Mouse (Mus musculus) heart, postnatal 36 days (tissue): ENCODE results near the gene Sars. TPM values are rescaled to one million over a fixed set of nuclear protein-coding genes. Genes with fewer than 3 reads are reported as not detected.

Source experiments
- DNase-seq, 2 experiments: peaks; one replicate each; pipeline ENCODE4 v3.0.0; 2021 to 2022
- intact Hi-C: fragments of 180-260 bp; cut with DNase I; formaldehyde crosslinking; loops from one replicate; pipeline ENCODE4 v1.15.1; 2025
- total RNA-seq, 2 experiments: library from RNA; stranded (reverse); gene quantifications; 2 replicates each; pipeline ENCODE4 v1.2.3; 2021

Gene Sars
- total RNA-seq, 2 experiments from 2014 or later: 82.6 to 83.9 TPM

DNA sequence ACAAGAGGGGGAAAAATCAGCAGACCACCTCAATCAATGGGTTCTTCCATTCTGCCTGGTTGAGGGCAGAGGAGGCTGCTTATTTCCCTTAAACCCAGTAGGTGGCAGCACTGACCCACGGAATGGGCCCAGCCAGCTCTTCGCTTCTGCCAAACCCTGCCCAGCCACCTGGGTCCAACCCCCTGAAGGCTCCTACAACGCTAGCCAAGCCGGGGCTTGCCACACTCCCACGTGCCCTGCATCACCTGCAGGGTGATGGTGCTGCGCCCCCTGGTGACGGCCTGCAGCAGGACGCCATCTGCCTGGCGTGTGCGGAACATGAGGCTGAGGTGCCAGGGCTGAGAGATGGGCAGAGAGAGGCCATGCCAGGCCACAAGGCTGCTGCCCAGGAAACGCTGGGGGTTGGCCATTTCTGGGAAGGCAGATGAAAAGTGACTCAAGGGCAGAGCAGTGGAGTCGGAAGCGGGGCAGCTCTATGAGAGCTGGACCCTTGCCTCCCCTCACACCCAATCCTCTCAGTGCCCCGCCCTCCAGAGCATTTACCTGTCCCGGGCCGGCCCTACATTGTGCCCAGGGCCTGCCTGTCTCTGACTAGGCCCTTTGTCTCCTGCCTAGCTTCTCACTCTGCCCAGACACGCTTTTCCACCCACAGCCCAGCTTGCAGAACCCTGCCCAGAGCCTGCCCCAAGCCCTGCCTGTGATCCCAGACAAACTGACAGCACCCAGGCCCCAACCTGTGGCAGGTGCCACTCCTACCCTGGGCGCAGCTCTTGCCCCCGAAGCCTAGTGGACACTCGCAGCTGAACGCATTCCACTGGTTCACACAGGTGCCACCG is 43.1 kb downstream of the Sars start:
- DNase-seq: peak; percentile 79
- intact Hi-C loops: loop anchor here (1.0 to 5.0 kb wide), 2 partner anchors 161 to 370 kb away; no protein-coding TSS in a partner anchor

GRCm38 (mm10) chr3:108400442-108400841 is 44.6 kb downstream of the Sars start:
- intact Hi-C loops: loop anchor here (5.0 kb wide), 1 partner anchor 372 kb away; no protein-coding TSS in a partner anchor
- DNase-seq: no peak

DNA sequence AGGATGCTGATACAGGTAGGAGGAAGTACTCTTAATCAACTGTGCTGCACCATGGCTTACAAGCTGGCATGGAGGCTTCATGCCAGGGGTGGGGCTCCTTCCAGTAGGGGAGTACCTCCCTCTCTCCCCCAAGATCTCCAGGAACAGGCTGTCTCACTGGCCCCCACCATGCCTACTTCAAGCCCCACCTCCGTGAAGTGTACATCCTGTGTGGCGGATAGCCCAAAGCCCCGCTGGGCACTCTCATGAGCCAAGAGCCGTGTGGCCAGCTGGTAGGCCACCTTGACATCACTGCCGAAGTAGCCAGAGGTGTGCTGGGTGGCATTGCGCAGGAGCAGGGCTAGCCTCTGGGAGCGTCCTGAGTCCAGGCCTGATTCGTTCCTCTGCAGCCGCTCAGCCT is 46.7 kb downstream of the Sars start:
- intact Hi-C loops: no loop called here
- no peak for DNase-seq

DNA sequence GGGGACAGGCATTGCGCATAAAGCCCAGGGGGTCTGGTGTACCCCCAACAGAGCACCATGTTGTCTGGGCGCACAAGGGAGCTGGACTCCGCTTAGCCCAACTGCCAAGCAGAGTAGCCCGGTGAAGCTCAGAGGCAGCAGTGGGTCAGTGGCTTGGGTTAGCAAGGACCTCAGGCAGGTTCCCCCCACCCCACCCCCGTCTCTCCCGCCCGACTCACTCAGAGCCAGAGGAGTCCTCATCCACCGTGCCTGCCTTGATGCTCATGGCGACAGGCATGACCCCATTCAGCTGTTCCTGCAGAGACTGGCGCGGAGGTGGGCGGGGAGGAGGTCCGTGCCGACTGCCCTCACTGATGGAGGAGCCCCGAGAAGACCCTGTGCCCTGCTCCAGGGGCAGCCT is 52.2 kb downstream of the Sars start:
- intact Hi-C loops: no loop called here
- DNase-seq: no peak

DNA sequence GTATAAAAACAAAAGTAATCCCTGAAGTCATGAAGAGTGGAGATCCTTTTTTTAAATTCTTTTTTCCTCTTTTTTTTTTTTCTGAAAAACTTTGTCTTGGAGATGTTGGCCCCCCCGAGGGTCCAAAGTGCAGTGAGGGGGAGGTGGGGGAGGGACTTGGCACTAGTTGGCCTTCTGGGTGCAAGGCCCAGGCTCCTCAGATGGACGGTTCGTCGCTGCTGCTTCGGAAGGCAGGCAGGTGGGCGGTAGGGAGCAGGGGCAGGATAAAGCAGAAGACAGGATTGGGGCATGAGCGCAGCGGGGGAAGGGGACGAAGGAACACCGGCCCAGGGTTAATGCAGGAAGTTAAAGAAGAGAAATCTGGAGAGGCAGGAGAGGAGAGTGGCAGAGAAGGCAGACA is 52.7 kb downstream of the Sars start:
- intact Hi-C loops: no loop called here
- DNase-seq: no peak

DNA sequence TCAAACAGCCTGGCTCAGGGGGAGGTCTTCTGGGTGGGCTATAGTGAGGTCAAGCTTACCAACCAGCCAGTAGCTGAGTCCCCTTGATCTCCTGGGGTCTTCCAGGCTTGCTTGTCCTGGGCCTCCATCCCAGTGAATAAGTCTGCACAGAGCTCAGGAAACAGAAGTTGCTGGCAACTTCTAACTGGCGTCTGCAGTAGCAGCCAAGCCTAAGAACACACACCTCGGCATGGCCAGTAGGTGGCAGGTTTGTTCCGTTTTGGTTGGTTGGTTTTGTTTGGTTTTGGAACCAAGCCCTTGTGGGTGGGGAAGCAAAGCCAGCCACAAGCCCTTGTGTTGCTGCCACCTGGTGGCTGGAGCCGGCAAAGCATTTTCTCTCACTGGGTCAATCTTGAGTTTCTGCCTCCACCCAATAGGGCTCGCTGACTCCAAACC is 55.9 kb downstream of the Sars start:
- DNase-seq: peak; percentile 96 to 98
- intact Hi-C loops: loop anchor here (1.0 to 2.0 kb wide), 2 partner anchors 107 to 224 kb away; no protein-coding TSS in a partner anchor

DNA sequence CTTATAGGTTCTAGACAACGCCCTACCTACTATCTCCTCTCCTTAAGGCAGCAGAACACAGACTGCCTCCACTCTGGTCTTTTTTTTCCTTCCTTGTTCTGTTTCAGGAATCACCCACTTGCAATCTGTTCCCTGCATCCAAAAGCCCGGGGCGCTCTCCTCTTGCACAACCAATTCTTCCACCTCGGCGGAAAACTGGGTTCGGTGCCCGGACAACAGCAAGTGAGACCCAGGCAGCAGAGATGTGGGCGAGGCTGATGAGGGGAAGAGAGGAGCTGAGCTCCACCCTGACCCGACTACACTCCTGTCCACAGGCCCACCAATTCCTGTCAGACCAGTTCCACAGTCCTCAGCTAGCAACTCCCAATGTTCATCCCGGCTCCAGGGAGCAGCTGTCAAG is 58.8 kb downstream of the Sars start:
- no peak for DNase-seq
- intact Hi-C loops: no loop called here

GRCm38 (mm10) chr3:108384425-108384824 is 60.6 kb downstream of the Sars start:
- no peak for DNase-seq
- intact Hi-C loops: no loop called here

DNA sequence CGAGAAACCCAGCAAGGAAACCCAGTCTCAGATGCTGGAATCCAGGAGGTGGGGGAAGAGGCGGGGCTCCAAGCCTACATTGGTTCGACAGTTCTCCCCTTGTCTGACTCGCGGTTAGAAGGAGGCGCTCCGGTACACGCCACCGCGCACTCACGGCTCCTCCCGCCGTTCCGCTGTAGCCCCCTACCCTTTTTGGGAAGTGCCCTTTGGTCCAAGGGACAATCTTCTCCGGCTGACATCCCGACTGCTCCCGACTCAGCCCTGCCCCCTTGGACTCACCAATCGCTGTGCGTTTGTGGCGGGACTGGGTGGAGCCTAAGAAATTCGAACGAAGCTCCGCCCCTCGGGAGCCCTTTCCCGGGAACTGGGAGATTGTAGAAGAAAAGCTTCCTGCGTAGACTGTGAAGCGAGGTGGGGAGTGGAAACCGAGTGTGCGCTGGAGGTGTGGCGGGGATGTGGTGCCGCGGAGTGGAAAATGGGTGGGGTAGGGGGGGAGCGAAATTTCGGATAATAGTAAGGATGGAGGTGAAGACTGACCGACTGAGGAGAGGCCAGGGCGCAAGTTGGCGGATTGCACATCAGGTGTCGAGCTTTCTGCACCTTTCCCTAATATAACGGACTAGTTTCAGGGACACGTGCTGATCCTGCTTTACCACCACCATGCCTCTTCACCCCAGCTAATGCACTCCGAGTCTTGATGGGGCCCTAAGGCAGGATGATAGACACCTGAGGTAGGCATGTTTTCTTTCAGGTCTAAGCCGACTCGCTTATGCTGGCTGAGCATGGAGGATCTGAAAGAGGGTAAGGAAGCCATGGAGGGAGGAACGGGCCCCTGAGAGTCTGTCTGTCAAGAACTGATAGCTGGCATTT is 61.3 kb downstream of the Sars start, which contains the start of gene Psrc1:
Gene Psrc1, plus strand, starts transcription at position 355 of the 870 bp plus-strand sequence.
- intact Hi-C loops: no loop called here
- peak; percentile 89 to 90 for DNase-seq

DNA sequence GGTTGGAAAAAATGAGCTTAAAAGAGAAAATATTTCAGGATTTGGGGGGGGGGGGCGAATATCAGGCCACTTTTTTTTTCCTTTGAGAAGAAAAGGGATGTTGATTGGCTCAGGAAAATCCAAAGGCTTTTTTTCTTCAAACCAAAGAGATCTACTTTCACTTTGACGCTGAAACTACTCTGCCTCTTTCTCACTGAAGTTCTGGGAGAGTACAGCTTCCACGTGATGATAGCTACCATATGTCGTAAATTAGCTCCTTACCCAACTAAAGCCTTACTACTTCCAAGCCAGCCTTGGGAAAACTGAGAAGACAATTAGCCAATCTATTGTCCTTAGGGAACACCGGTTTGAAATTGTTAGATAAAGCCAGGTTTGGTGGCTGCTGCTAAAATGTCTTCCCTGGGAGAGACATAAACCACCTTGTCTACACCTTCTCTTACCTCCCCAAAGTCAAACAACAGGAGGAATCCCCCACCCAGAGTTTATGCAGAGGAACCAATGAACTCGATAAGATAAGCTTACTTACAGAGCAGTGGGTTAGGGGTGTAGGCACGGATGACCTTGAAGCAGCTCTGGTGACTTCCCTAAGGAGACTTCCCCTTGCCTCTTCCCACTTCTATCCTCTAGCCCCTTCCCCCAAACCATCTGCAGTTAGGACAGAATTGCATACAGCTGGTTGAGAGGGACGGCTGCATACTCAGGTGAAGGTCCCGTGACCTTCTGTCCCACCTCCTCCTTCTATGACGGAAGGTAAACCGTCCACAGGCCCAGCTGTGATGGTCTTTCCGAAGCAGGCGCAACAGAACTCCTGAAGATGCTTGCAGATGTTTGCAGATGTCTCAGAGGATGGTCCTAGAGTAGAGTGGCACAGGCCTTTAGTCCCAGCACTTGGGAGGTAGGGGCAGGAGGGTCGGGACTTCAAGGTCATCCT is 62.8 kb downstream of the Sars start:
- intact Hi-C loops: no loop called here
- DNase-seq: peak in 1 of 2 experiments; percentile 17

DNA sequence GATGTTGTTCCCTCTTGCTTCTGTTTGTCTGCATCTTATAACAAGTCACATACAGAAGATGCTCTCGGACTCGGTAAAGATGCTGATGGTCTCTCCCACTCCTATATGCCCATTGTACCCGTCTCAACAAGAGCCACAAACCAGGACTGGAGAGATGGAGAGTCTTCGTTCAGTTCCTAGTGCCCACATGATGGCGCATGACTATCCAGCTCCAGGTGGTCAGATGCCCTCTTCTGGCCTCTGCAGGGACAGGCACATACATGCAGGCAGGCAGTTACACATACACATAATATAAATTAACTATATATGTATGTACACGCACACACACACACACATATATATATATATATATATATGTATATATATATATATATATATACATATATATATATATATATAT is 64.3 kb downstream of the Sars start:
- intact Hi-C loops: no loop called here
- DNase-seq: no peak

- no peak for DNase-seq
- intact Hi-C loops: no loop called here
Measured at GRCm38 (mm10) chr3:108378875-108379663, 65.9 kb downstream of the Sars start.

Other genes with a start within 250 kb of the Sars start
- 1 to 10 TPM; 5.3 to 5.5 TPM for gene Cyb561d1, start 244.0 kb downstream of the Sars start, total RNA-seq
- gene Atxn7l2, start 234.3 kb downstream of the Sars start, total RNA-seq: 1 to 10 TPM; 2.6 to 3.2 TPM
- gene Sypl2, start 218.6 kb downstream of the Sars start, total RNA-seq: under 1 TPM; 0.70 to 0.80 TPM
- gene Psma5, start 188.3 kb downstream of the Sars start, total RNA-seq: 10 to 100 TPM; 54.3 to 55.2 TPM
- 10 to 100 TPM; 18.7 to 20.3 TPM for gene Sort1, start 161.1 kb downstream of the Sars start, total RNA-seq
- gene Mybphl, start 80.3 kb downstream of the Sars start, total RNA-seq: 10 to 100 TPM; 46.4 to 54.6 TPM
- gene Psrc1, start 61.4 kb downstream of the Sars start, total RNA-seq: under 1 TPM; 0.39 to 0.68 TPM
- 1 to 10 TPM; 6.6 to 7.4 TPM for gene Celsr2, start 29.7 kb downstream of the Sars start, total RNA-seq
- gene 1700013F07Rik, start 88.9 kb upstream of the Sars start, total RNA-seq: not detected
- not detected for gene 5330417C22Rik, start 91.3 kb upstream of the Sars start, total RNA-seq
- gene Tmem167b, start 117.3 kb upstream of the Sars start, total RNA-seq: 10 to 100 TPM; 27.0 to 29.9 TPM
- 10 to 100 TPM; 14.8 to 17.5 TPM for gene Taf13, start 126.5 kb upstream of the Sars start, total RNA-seq
- 1 to 10 TPM; 7.6 to 9.5 TPM for gene Wdr47, start 146.1 kb upstream of the Sars start, total RNA-seq
- 10 to 100 TPM; 43.0 to 49.1 TPM for gene Clcc1, start 208.7 kb upstream of the Sars start, total RNA-seq